Mouse (Mus musculus) embryonic facial prominence, embryonic 14.5 days (tissue): ENCODE measurements at regions not wholly inside any gene's neighbourhood (a gene's known extent, or its start where the extent isn't known, plus 50 kb on each side); places are given as distances from the start of the nearest gene placed in this dataset.
"Not testable (repeated sequence)": the region's sequence is repeated elsewhere in the genome, so short reads cannot be mapped to it uniquely, and the experiment has no call there.

Source experiments
- ATAC-seq: fragments of 200-750 bp; cut with Nextera tagmentation; 2 replicates; pipeline ENCODE4 v1.8.0; 2017; ENCODE audit warnings: low read depth, moderate number of reproducible peaks, moderate TSS enrichment
- DNase-seq: peaks from one replicate; pipeline ENCODE4 v3.0.0-alpha.2; 2015; ENCODE audit warnings: low spot score
- H3K27ac ChIP-seq: fragments of 300-500 bp; sonication (generic); replicated peaks from 2 replicates; pipeline ENCODE4 v1.5.1; 2014; ENCODE audit warnings: low read depth, mild to moderate bottlenecking, low read length, moderate library complexity
- H3K27me3 ChIP-seq: fragments of 300-500 bp; sonication (generic); replicated peaks from 2 replicates; pipeline ENCODE4 v1.6.1; 2014; ENCODE audit warnings: low read length; ENCODE audit not compliant: control insufficient read depth, insufficient read depth
- H3K36me3 ChIP-seq: fragments of 300-500 bp; sonication (generic); 2 replicates; pipeline ENCODE4 v1.6.1; 2014; ENCODE audit warnings: low read length, mixed read lengths; ENCODE audit not compliant: control insufficient read depth, insufficient read depth
- H3K4me1 ChIP-seq: fragments of 300-500 bp; sonication (generic); 2 replicates; pipeline ENCODE4 v1.6.1; 2014; ENCODE audit warnings: antibody characterized with exemption, low read length; ENCODE audit not compliant: control insufficient read depth, insufficient read depth
- H3K4me2 ChIP-seq: fragments of 300-500 bp; sonication (generic); 2 replicates; pipeline ENCODE4 v1.6.1; 2014; ENCODE audit warnings: low read depth, mild to moderate bottlenecking, low read length, moderate library complexity, mixed read lengths
- H3K4me3 ChIP-seq: fragments of 300-500 bp; sonication (generic); 2 replicates; pipeline ENCODE4 v1.5.1; 2014; ENCODE audit warnings: low read depth, mild to moderate bottlenecking, low read length
- H3K9ac ChIP-seq: fragments of 300-500 bp; sonication (generic); 2 replicates; pipeline ENCODE4 v1.6.1; 2014; ENCODE audit warnings: low read depth, mild to moderate bottlenecking, low read length, moderate library complexity, mixed read lengths
- H3K9me3 ChIP-seq: fragments of 300-500 bp; sonication (generic); 2 replicates; pipeline ENCODE4 v1.6.1; 2016; ENCODE audit warnings: low read length; ENCODE audit not compliant: control insufficient read depth
- WGBS: fragments of 180-500 bp; shearing (Covaris S2); extraction: QIAGEN DNeasy Blood & Tissue Kit; methylation state at CpG from one replicate; pipeline ENCODE4 v1.1.7; 2014; 5-methylcytosine and 5-hydroxymethylcytosine counted together

DNA sequence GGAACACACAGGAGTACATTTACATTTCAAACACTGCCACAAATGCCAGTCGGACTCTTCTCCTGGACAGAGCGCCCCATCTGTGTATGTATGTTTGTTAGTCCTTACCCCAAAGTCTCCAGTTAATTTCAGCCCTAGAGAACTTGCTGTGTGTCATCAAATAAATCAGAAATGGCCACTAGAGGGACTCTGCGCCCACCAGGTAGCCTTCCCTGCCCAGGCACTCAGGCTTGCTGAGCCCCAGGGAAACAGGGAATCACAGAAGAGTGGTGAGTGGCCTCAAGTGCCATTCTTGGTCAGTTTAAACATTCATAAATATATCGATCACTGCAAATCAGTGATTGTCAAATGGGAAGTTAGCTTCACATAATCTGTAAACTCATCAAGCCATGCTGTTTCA, 102.8 kb upstream of the Ube2dnl1 start:
- not testable (repeated sequence) for ATAC-seq, H3K4me1 ChIP-seq, DNase-seq, H3K4me3 ChIP-seq, H3K27ac ChIP-seq, H3K9me3 ChIP-seq, H3K4me2 ChIP-seq, H3K36me3 ChIP-seq, H3K9ac ChIP-seq, H3K27me3 ChIP-seq
- WGBS: 67% methylated on average over 4 of the region's 4 CpGs

DNA sequence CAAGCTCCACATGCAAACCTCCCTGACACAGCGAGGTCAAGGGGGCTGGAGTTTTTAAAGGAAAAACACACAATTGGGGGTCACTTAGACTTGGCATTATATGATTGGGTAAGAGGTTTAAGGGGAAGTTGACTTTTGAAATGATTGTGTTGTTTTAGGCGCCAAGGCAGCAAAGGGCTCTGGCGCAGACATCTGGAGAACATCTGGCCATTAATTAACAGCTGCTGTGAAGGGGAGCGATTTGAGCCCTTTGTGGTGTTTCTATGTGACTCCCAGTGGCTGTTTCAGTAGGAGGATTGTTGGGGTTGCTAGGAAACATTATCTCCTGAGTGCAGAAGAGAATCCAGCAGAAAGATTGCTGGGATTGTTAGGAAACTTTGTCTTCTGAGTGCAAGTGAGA, 88.5 kb upstream of the Ube2dnl1 start:
- H3K4me2 ChIP-seq: no peak overlapping the region
- no peaks in the 10 kb centered on the region for H3K4me1 ChIP-seq
- DNase-seq (peak; percentile 56), ATAC-seq (no peak; the same call in 1 of the 2 replicates)
- H3K4me3 ChIP-seq: no peak overlapping the region
- 43% methylated on average over 4 of the region's 4 CpGs for WGBS
- no peaks in the 10 kb centered on the region for H3K36me3 ChIP-seq
- H3K9me3 ChIP-seq: no peaks in the 10 kb centered on the region
- no peaks in the 10 kb centered on the region for H3K27me3 ChIP-seq
- H3K27ac ChIP-seq: no peak overlapping the region
- no peak overlapping the region for H3K9ac ChIP-seq

DNA sequence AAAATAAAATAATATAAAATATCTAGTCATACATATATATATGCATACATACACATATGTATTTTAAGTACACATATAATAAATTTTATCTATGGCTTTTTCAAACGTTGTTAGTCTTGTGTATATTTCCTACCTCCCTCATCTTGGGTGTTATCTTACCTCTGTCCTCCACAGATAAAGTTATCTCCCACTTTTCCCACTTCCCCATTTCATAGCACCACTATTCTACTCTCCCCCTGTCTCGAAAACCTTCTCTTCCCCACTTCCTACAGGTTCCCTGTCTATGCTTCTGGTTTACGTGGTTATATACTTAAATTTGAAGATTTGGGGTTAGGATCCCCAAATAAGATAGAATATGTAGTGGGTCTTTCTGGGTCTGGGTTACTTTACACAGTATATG, 67.9 kb upstream of the Ube2dnl1 start:
- no peaks in the 10 kb centered on the region for H3K9me3 ChIP-seq
- H3K9ac ChIP-seq: no peak overlapping the region
- no peaks in the 10 kb centered on the region for H3K27me3 ChIP-seq
- WGBS: 63% methylated on average over 3 of the region's 3 CpGs
- no peaks in the 10 kb centered on the region for H3K4me1 ChIP-seq
- no peak overlapping the region for H3K4me3 ChIP-seq
- no peak overlapping the region for H3K27ac ChIP-seq
- no peaks in the 10 kb centered on the region for H3K36me3 ChIP-seq
- no peak overlapping the region for H3K4me2 ChIP-seq
- no peak for ATAC-seq
- no peak for DNase-seq

DNA sequence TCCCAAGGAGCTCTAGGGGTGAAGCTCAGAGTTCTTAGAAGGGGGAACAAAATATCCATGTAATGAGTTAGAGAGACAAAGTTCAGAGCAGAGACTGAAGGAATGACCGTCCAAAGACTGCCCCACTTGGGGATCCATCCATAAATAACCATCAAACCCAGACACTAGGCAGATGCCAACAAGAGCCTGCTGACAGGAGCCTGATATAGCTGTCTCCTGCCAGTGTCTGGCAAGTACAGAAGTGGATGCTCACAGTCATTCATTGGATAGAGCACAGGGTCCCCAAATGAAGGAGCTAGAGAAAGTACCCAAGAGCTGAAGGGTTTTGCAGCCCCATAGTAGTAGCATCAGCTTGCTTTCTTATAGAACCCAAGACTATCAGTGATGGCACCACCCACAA, 61.3 kb upstream of the Ube2dnl1 start:
- Histone ChIP-seq H3K4me1 (no peaks in the 10 kb centered on the region), H3K9me3 (no peaks in the 10 kb centered on the region), H3K4me3 (no peak overlapping the region), H3K27me3 (no peaks in the 10 kb centered on the region), H3K27ac (no peak overlapping the region), H3K9ac (no peak overlapping the region), H3K4me2 (no peak overlapping the region), H3K36me3 (no peaks in the 10 kb centered on the region)
- WGBS: 80% methylated on average over 1 of the region's 1 CpGs
- ATAC-seq (no peak), DNase-seq (no peak)
